Mouse (Mus musculus) thymus, adult 2 months (tissue): ENCODE measurements around the gene Arr3.

Experiments
- CTCF ChIP-seq: fragments of 200-500 bp; IDR thresholded peaks from 2 replicates; pipeline ENCODE4 v1.5.1; 2012; ENCODE audit warnings: mild to moderate bottlenecking, control low read depth, low read length, moderate library complexity, borderline replicate concordance; ENCODE audit not compliant: control insufficient read depth, poor library complexity, insufficient read depth; ENCODE audit errors: extremely low read depth
- POLR2A ChIP-seq: fragments of 200-500 bp; IDR thresholded peaks from 2 replicates; pipeline ENCODE4 v1.6.1; 2012; ENCODE audit warnings: mild to moderate bottlenecking, low read length, control low read depth, moderate library complexity; ENCODE audit not compliant: control insufficient read depth, poor library complexity, insufficient read depth; ENCODE audit errors: extremely low read depth

DNA sequence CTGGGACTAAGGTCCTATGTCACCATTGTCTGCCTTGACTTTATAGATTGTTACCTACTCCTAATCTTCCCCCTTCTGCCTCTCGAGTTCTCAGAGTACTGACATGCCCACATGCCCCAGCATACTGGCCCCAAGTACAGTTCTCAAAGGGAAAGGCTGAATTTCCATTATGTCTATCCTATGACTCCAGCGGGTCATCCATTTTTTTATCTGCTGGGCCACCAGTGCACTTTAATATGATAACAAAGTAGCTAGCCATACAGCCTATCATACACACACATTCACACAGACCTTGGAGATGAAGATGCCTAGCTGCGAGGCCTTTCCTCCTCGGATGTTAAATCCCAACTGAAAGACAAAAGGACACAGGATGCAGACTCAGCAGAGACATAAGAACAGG, 18.9 kb downstream of the Arr3 start:
- no peak for TF ChIP-seq CTCF
- no peak for TF ChIP-seq POLR2A
